8 mouse cellular contexts compared by ENCODE assay signal in the genomic region with DNA sequence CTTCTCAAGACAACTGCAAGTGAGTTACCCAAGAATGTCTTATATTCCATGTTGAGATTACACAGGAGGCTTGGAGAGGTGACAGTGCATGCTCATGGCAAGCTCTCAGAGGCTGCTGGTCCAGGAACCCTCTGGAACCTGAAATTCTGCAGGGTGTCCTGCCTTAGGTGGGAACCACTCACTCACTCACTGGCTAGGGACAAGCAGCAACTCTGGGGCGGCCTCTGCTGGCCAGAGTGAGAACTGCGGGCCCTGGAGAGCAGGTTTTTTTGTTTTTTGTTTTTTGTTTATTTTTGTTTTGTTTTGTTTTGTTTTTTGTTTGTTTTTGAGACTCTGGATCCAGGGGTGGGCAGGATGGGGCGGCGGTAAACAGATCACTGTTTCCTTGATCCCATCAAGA. TPM values are rescaled to one million over a fixed set of nuclear protein-coding genes. Genes with fewer than 3 reads are reported as not detected.
DNase-seq lines count a peak whose midpoint lies in the region; ATAC-seq lines count a peak whose summit lies in the region.

No protein-coding gene starts in this region.

- H3K27ac ChIP-seq in embryonic facial prominence, embryonic 10.5 days (replicated peaks) = no peak overlapping the region
- H3K27ac ChIP-seq in midbrain, embryonic 14.5 days (replicated peaks; ENCODE audit: low read depth, low read length) = no peak overlapping the region

- no peaks in the 10 kb centered on the region for H3K9me3 ChIP-seq in embryonic facial prominence, embryonic 10.5 days
- H3K9me3 ChIP-seq in midbrain, embryonic 14.5 days (ENCODE audit: control insufficient read depth, low read length) = no peaks in the 10 kb centered on the region

- no peaks in the 10 kb centered on the region for H3K27me3 ChIP-seq in embryonic facial prominence, embryonic 10.5 days (replicated peaks; ENCODE audit: low read depth, poor library complexity, severe bottlenecking)
- H3K27me3 ChIP-seq in midbrain, embryonic 14.5 days (ENCODE audit: control insufficient read depth, insufficient read depth, low read length) = no peaks in the 10 kb centered on the region

- 12% methylated on average over 4 of the region's 4 CpGs for WGBS in embryonic facial prominence, embryonic 10.5 days
- WGBS in midbrain, embryonic 14.5 days = 12% methylated on average over 4 of the region's 4 CpGs

- H3K4me2 ChIP-seq in midbrain, embryonic 14.5 days (ENCODE audit: low read length) = no peak overlapping the region

- no peak overlapping the region for H3K9ac ChIP-seq in midbrain, embryonic 14.5 days (replicated peaks; ENCODE audit: low read length)

- H3K4me1 ChIP-seq in embryonic facial prominence, embryonic 10.5 days = peaks cover 8% of the 10 kb centered on the region
- no peaks in the 10 kb centered on the region for H3K4me1 ChIP-seq in midbrain, embryonic 14.5 days (ENCODE audit: control insufficient read depth, insufficient read depth, low read length)

- peak overlapping the region; percentile 26; the same call in 1 of the 2 replicates for H3K4me3 ChIP-seq in embryonic facial prominence, embryonic 10.5 days
- H3K4me3 ChIP-seq in midbrain, embryonic 14.5 days (replicated peaks; ENCODE audit: low read depth, low read length) = no peak overlapping the region

- no peak for ATAC-seq in midbrain, embryonic 14.5 days (ENCODE audit: low FRiP score, low TSS enrichment)
- no peak for ATAC-seq in inflammation-experienced regulatory T-cells, adult 6 months

- intact Hi-C loops in heart, postnatal 10 days (cut with DNase I) = loop anchor here (1.0 to 5.0 kb wide), 3 partner anchors 86 to 288 kb away; a partner anchor contains a TSS
- intact Hi-C loops in left cerebral cortex, postnatal 4 days (cut with DNase I) = no loop called here

- H3K36me3 ChIP-seq in embryonic facial prominence, embryonic 10.5 days (replicated peaks) = no peaks in the 10 kb centered on the region
- no peaks in the 10 kb centered on the region for H3K36me3 ChIP-seq in midbrain, embryonic 14.5 days (ENCODE audit: control insufficient read depth, insufficient read depth, low read length)

- DNase-seq in ovary, postnatal 36 days (ENCODE audit: low spot score) = peak; percentile 44
- DNase-seq in ovary, postnatal 10 days (ENCODE audit: low spot score) = no peak
- DNase-seq in adipocyte (ENCODE audit: low spot score) = peak; percentile 72
- DNase-seq in embryonic facial prominence, embryonic 10.5 days (ENCODE audit: low spot score) = peak; percentile 71
- DNase-seq in heart, postnatal 10 days = peak; percentile 57 to 81
- DNase-seq in left cerebral cortex, postnatal 4 days = peak; percentile 52
- DNase-seq in midbrain, embryonic 14.5 days = peak; percentile 77

RNA-seq across cellular contexts. Expression of a gene that starts 2.6 kb away (rescaled TPM):
- polyA plus RNA-seq in embryonic facial prominence, embryonic 10.5 days (2016; fragmentation: Nextera tagmentation; extraction: Ambion mirVana) = 0.09 and 0.25 TPM in 2 replicates
- total RNA-seq in heart, postnatal 10 days (2021) = 1 to 10 TPM in 1 of 2 experiments, under 1 TPM in 1; 0.97 to 1.1 TPM
- under 1 TPM in 1 of 2 experiments, not detected in 1; 0.34 TPM for total RNA-seq in left cerebral cortex, postnatal 4 days (2021)
- 0.57 and 0.70 TPM in 2 replicates for polyA plus RNA-seq in midbrain, embryonic 14.5 days (2014; fragmentation: Nextera tagmentation; extraction: Ambion mirVana)
- not detected for polyA plus RNA-seq in inflammation-experienced regulatory T-cells, adult 6 months (2017; shearing (Covaris generic))

RNA-seq across cellular contexts. Expression of a gene that starts 30.2 kb away (rescaled TPM):
- polyA plus RNA-seq in embryonic facial prominence, embryonic 10.5 days (2016; fragmentation: Nextera tagmentation; extraction: Ambion mirVana) = not detected in 2 replicates
- total RNA-seq in heart, postnatal 10 days (2021) = not detected
- total RNA-seq in left cerebral cortex, postnatal 4 days (2021) = not detected
- not detected in 2 replicates for polyA plus RNA-seq in midbrain, embryonic 14.5 days (2014; fragmentation: Nextera tagmentation; extraction: Ambion mirVana)
- not detected for polyA plus RNA-seq in inflammation-experienced regulatory T-cells, adult 6 months (2017; shearing (Covaris generic))
